Mouse (Mus musculus) kidney, postnatal 25 days (tissue): ENCODE data around the gene Gnb5.

Source experiments
- DNase-seq, 2 experiments: peaks; one replicate each; pipeline ENCODE4 v3.0.0; 2021; ENCODE audit warnings: mixed read lengths in 2 of 2

The Gnb5 gene

GRCm38 (mm10) chr9:75306126-75306898, at the start of gene Gnb5:
Gene Gnb5 (plus strand): TSS chr9:75306288.
- no peak for DNase-seq

GRCm38 (mm10) chr9:75258792-75259191, 47.3 kb upstream of the Gnb5 start:
- DNase-seq: no peak

GRCm38 (mm10) chr9:75259656-75260055, 46.4 kb upstream of the Gnb5 start:
- DNase-seq: no peak

GRCm38 (mm10) chr9:75261332-75261872, 44.7 kb upstream of the Gnb5 start:
- DNase-seq: no peak

- no peak for DNase-seq
These were observed 43.8 kb upstream of the Gnb5 start for GRCm38 (mm10) chr9:75262235-75262826.

GRCm38 (mm10) chr9:75264008-75264718, 41.9 kb upstream of the Gnb5 start:
- DNase-seq: no peak

GRCm38 (mm10) chr9:75267147-75267546, 38.9 kb upstream of the Gnb5 start:
- DNase-seq: no peak

- DNase-seq: no peak
These were observed 35.7 kb upstream of the Gnb5 start for GRCm38 (mm10) chr9:75270382-75270781.

GRCm38 (mm10) chr9:75271539-75271938, 34.5 kb upstream of the Gnb5 start:
- DNase-seq: no peak

GRCm38 (mm10) chr9:75273646-75274045, 32.4 kb upstream of the Gnb5 start:
- no peak for DNase-seq

- DNase-seq: no peak
These were observed 31.6 kb upstream of the Gnb5 start for GRCm38 (mm10) chr9:75274486-75274885.

- DNase-seq: no peak
These were observed 31.0 kb upstream of the Gnb5 start for GRCm38 (mm10) chr9:75275051-75275450.

GRCm38 (mm10) chr9:75280814-75281213, 25.3 kb upstream of the Gnb5 start:
- DNase-seq: peak; percentile 75 to 80

- DNase-seq: no peak
These were observed 23.9 kb upstream of the Gnb5 start for GRCm38 (mm10) chr9:75282179-75282578.

- peak in 1 of 2 experiments; percentile 50 for DNase-seq
These were observed 23.3 kb upstream of the Gnb5 start for GRCm38 (mm10) chr9:75282830-75283229.

- DNase-seq: no peak
These were observed 22.5 kb upstream of the Gnb5 start for GRCm38 (mm10) chr9:75283636-75284035.

- DNase-seq: no peak
These were observed 20.7 kb upstream of the Gnb5 start for GRCm38 (mm10) chr9:75285363-75285762.

- no peak for DNase-seq
These were observed 18.5 kb upstream of the Gnb5 start for GRCm38 (mm10) chr9:75287636-75288035.

- peak in 1 of 2 experiments; percentile 50 for DNase-seq
These were observed 16.5 kb upstream of the Gnb5 start for GRCm38 (mm10) chr9:75289545-75289944.

GRCm38 (mm10) chr9:75299342-75299741, 6.7 kb upstream of the Gnb5 start:
- DNase-seq: peak in 1 of 2 experiments; percentile 11

- no peak for DNase-seq
These were observed 3.1 kb upstream of the Gnb5 start for GRCm38 (mm10) chr9:75303033-75303432.

- no peak for DNase-seq
These were observed 2.3 kb upstream of the Gnb5 start for GRCm38 (mm10) chr9:75303701-75304261.

GRCm38 (mm10) chr9:75304286-75304685, 1.8 kb upstream of the Gnb5 start:
- no peak for DNase-seq
